Mouse (Mus musculus) embryo, embryonic 10.5 days (tissue): ENCODE measurements at regions not wholly inside any gene's neighbourhood (a gene's known extent, or its start where the extent isn't known, plus 50 kb on each side); places are given as distances from the start of the nearest gene placed in this dataset.
A peak's percentile ranks its signal among the peaks of the same experiment; 100 is the strongest.

Experiments used
- DNase-seq: peaks from one replicate; pipeline ENCODE4 v3.0.0-alpha.2; 2015; ENCODE audit warnings: low spot score

DNA sequence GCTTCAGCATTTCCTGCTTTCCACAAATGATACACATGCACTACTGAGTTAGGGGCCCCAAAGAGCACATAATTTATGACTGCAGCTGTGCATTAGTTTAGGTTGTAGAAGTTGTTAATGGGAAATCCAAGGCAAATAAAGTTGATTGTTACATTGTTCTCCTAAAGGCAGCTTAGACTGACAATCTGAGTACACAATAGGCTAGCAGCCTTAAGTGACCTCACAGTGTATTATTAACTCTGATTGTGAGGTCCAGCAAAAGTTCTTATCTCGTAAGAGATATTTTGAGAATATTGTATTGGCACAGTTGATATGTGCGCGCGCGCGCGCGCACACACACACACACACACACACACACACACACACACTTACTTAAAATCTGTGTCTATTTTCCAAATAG is 70.5 kb upstream of the Yae1d1 start:
- DNase-seq = no peak

DNA sequence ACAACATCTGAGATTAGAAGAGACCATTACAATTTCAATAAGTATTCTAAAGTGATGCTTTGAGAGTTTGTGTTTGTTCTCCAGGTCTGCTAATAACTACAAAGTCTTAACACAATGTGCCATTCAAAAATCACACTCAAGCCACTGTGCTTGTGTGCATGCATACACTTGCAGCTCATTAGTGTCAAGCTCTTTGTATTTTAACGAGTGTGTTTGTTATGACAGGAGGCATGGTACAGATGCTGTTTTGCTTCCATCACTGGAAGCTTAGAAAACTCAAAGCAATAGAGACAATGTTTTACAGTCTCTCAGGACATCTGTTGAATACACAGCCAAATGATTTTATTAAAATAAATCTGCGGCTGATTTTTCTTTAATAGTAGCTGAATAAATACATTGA is 67.1 kb upstream of the Yae1d1 start:
- DNase-seq = no peak

- peak; percentile 89 for DNase-seq
These were observed 64.2 kb upstream of the Yae1d1 start for GRCm38 (mm10) chr13:18057231-18057912.

GRCm38 (mm10) chr13:18056816-18057215 is 63.7 kb upstream of the Yae1d1 start:
- DNase-seq = no peak

DNA sequence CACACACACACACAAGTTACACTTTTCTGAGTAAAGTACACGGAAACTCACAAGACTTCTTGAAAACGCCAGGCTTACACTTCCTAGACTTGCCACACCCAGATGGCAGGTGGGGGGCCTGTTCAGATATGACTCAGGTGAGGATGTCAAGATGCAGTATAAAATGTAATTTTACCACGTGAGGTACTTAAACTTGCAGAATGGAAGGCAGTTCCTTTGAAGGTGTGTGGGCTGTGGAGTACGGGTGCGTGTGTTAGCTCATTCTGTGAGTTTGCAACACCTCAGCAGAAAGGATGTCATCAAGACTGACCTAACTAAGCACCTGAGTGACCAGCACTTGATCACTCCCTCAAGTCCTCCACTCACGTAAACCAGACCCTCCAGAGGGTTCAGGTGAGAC is 50.0 kb upstream of the Yae1d1 start:
- no peak for DNase-seq
